Mouse (Mus musculus) yolk sac, embryonic 10.5 days (tissue): ENCODE results near the gene Tmem150b.

Experiments used
- DNase-seq: peaks from one replicate; pipeline ENCODE4 v3.0.0-alpha.2; 2017; ENCODE audit warnings: low spot score

Tmem150b gene

DNA sequence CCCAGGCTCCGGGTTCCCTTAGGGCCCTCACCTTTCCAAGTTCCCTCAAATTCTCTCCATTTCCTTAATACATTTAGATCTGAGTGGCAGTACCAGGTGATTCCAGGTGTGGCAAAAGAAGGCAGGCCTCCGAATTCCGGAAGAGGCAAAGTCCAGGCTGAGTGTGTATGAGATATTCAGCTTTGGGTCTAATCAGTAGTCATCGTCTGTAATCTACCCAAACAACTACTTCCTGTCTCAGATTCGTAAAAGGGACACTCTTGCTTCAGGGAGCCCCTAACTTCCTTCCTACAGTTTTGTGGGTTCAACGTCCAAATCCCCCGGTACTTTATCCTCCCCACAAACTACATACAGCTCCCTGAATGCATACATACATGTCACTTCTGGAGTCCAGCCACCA is at the start of gene Tmem150b:
Tmem150b (minus strand) TSS at position 81 of the 400 bp plus-strand sequence.
- DNase-seq = no peak

GRCm38 (mm10) chr7:4771202-4771601 is 46.2 kb upstream of the Tmem150b start, which contains the start of gene Fam71e2:
TSS of gene Fam71e2 (minus strand) at chr7:4771302.
- DNase-seq = no peak

GRCm38 (mm10) chr7:4764946-4765710 is 40.1 kb upstream of the Tmem150b start:
- no peak for DNase-seq

GRCm38 (mm10) chr7:4759670-4760069 is 34.6 kb upstream of the Tmem150b start:
- no peak for DNase-seq

- DNase-seq = peak; percentile 88
Measured at GRCm38 (mm10) chr7:4752821-4753570, 27.9 kb upstream of the Tmem150b start, which contains the start of gene Cox6b2. TSS of gene Cox6b2 (minus strand) at chr7:4753094.

GRCm38 (mm10) chr7:4751971-4752820 is 27.1 kb upstream of the Tmem150b start:
- peak; percentile 66 for DNase-seq

- DNase-seq = no peak
Measured at GRCm38 (mm10) chr7:4749169-4749568, 24.1 kb upstream of the Tmem150b start.

DNA sequence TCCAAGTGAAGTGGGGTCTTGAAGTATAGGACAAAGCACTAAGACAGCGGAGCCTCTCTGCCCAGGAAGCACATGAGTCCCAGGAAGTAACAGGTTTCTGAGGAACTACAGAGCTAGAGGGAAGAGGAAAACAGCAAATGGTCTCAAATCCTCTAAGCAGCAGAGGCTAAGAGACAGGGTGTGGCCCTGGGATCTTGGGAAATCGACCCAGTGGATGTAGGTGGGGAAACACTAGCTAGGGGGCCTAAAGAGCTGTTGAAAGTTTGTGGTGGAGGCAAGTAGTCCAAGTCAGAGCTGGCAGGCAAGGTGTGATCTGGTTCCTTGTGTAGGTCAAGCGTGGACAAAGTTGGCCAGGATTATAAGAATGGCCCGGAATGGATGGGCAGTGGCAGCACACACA is 23.3 kb upstream of the Tmem150b start:
- no peak for DNase-seq

DNA sequence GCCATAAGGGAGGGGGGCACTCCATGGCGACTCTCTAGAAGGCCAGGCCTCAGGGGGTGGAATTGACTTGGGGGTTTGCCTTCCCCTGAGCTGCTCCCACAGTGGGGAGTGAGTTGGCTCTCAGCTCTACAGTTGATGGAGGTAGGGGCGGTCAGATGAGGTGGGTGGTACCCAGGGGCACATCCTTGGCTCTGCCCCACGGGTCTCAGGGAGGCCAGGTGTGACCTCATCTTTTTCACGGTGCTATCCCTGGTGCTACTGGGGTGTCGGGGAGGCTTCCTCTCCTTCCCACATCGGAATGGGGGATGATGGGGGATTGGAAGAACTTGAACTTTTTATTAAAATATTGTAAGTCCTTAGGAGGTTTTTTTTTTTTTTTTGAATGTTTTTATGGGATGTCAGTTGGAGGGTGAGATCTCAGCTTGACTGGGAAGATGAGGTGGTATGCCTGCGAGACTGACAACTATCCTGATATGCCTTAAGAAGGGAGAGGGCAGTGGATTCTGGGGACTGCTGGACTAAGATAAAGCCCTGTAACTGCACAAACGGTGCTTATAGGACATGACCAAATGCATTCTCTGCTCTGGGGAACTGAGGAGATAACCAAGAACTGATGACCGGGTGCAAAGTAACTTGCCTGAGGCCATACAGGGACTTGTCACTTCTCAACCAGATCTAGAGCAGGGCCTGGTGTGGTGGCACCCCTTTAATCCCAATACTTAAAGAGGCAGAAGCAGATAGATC is 22.3 kb upstream of the Tmem150b start:
- no peak for DNase-seq

- DNase-seq = no peak
Measured at GRCm38 (mm10) chr7:4746326-4746980, 21.4 kb upstream of the Tmem150b start.

- DNase-seq = no peak
Measured at GRCm38 (mm10) chr7:4744886-4745285, 19.8 kb upstream of the Tmem150b start.

- no peak for DNase-seq
Measured at GRCm38 (mm10) chr7:4743354-4743753, 18.3 kb upstream of the Tmem150b start.

DNA sequence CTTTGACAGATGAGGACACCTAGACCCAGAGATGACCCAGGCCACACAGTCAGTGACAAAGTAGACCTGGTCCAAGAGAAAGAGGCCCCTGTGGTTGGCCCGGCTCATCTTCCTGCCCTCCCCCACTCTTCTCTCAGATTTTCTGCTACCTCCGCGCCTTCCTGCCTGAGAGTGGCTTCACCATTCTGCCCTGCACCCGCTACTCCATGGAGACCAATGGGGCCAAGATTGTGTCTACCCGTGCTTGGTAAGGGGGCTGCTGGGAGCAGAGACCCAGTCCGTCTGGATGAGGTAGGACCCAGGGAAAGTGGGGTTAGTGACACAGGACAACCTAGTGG is 17.4 kb upstream of the Tmem150b start:
- no peak for DNase-seq

- no peak for DNase-seq
Measured at GRCm38 (mm10) chr7:4741672-4742481, 16.8 kb upstream of the Tmem150b start.

GRCm38 (mm10) chr7:4741151-4741550 is 16.1 kb upstream of the Tmem150b start:
- DNase-seq = peak; percentile 55

GRCm38 (mm10) chr7:4740309-4740727 is 15.3 kb upstream of the Tmem150b start:
- DNase-seq = no peak

DNA sequence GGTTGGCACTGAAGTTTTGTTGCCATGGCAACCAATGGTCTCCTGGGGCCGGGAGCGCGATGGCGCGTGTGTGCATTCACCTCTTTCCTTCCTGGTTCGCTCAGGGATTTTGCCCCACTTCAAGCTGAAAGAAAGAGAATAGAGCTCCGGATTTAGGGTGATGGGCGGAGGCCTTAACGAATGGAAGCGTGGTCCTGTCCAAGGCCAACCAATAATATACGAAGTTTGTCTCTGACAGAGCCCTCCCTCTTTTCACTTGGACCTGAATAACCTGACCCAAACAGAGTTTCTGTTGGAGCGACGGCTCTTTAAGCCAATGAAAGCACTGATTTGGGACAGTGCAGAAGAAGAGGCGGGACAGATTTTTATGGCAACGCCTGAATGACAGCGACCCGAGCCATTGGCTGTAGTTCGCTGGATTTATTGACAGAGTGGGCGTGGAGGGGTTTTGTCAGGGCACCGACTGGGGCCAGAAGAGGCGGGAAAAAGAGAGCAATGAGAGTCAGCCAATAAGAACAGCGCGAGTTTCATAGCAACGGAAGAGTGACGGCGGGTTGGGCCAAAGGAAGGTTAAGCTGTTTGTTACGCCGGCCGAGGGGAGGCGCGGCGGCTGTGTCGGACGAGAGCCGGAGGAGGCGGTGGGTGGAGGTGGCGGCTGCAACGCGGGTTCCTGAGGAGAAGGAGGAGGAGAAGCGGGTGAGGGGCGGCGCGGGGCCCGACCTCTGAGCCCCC is 14.7 kb upstream of the Tmem150b start, which contains the start of gene Kmt5c:
Kmt5c (plus strand) TSS at position 572 of the 732 bp plus-strand sequence.
- DNase-seq = peak; percentile 100

DNA sequence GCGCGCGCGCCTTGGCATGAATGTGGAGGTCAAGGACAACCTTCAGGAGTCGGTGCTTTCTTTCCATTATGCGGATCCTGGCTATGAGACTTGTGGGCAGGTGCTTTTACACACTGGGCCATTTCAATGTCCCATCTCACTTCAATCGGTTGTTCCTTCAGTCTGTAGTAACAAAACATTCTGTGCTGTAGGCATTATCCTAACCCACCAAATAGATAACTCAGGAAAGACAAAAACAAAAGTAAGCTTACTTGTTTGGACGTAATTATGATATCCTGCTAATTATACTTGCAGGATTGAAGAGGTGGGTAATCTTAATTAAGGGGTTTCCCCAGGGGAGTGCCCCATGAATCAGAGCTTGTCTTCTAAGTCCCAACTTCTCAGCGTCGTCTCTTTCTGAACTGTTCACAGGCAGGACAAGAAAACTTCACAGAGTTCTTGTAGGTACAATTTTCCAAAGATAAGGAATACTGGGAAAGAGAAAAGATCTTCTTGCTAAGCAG is 14.0 kb upstream of the Tmem150b start:
- DNase-seq = no peak

GRCm38 (mm10) chr7:4732968-4733392 is 7.9 kb upstream of the Tmem150b start:
- peak; percentile 47 for DNase-seq
